Mouse (Mus musculus) common myeloid progenitor, adult 5-6 weeks (primary cell): ENCODE measurements around the gene Cct3. TPM values are rescaled to one million over a fixed set of nuclear protein-coding genes. Genes with fewer than 3 reads are reported as not detected.
"Not testable (repeated sequence)": the region's sequence is repeated elsewhere in the genome, so short reads cannot be mapped to it uniquely, and the experiment has no call there.

Source experiments
- ATAC-seq: replicated peaks from 2 replicates; pipeline ENCODE4 v1.8.0; 2016; ENCODE audit warnings: low read depth, mild to moderate bottlenecking, moderate TSS enrichment, inconsistent platforms; ENCODE audit not compliant: poor library complexity, severe bottlenecking
- total RNA-seq: library from RNA; stranded (forward); fragments of 200-1000, 187-1606 nt; gene quantifications from 2 replicates; pipeline ENCODE4 v1.2.3, GENCODE M21; 2017

Cct3 gene
- total RNA-seq, 1 experiment from 2014 or later, result 375 TPM

- not testable (repeated sequence) for ATAC-seq
Observed at GRCm38 (mm10) chr3:88288133-88288713, 8.7 kb upstream of the Cct3 start.

- ATAC-seq, result no peak
Observed at GRCm38 (mm10) chr3:88291970-88292369, 4.9 kb upstream of the Cct3 start.

GRCm38 (mm10) chr3:88295272-88295671, 1.6 kb upstream of the Cct3 start:
- not testable (repeated sequence) for ATAC-seq

GRCm38 (mm10) chr3:88296110-88296560, 781 bp upstream of the Cct3 start:
- ATAC-seq, result peak; percentile 20; the same call in 1 of the 2 replicates

GRCm38 (mm10) chr3:88297321-88297851, 470 bp downstream of the Cct3 start:
- ATAC-seq, result peak; percentile 12

- ATAC-seq, result no peak
Observed at GRCm38 (mm10) chr3:88299172-88299571, 2.3 kb downstream of the Cct3 start.

- ATAC-seq, result peak; percentile 86
Observed at GRCm38 (mm10) chr3:88324951-88325405, 28.1 kb downstream of the Cct3 start, which contains the start of gene Glmp. Glmp (plus strand) TSS chr3:88325023.

- ATAC-seq, result no peak
Observed at GRCm38 (mm10) chr3:88328956-88329355, 32.0 kb downstream of the Cct3 start.

- ATAC-seq, result 0 out of 2 replicates have a peak, but pooled peaks have one; percentile 36
Observed at GRCm38 (mm10) chr3:88331282-88331681, 34.4 kb downstream of the Cct3 start.

GRCm38 (mm10) chr3:88334029-88334658, 37.2 kb downstream of the Cct3 start:
- ATAC-seq, result no peak

GRCm38 (mm10) chr3:88334902-88335435, 38.1 kb downstream of the Cct3 start:
- no peak for ATAC-seq

- ATAC-seq, result peak; percentile 57
Observed at GRCm38 (mm10) chr3:88335436-88336053, 38.6 kb downstream of the Cct3 start.

- ATAC-seq, result peak; percentile 86
Observed at GRCm38 (mm10) chr3:88336058-88337013, 39.4 kb downstream of the Cct3 start, which contains the start of the genes Tmem79 and Smg5. Tmem79 (minus strand) TSS chr3:88336148. Smg5 (plus strand) TSS chr3:88336260.

GRCm38 (mm10) chr3:88337367-88338020, 40.6 kb downstream of the Cct3 start:
- no peak for ATAC-seq

- ATAC-seq, result peak; percentile 51
Observed at GRCm38 (mm10) chr3:88338316-88338715, 41.4 kb downstream of the Cct3 start.

GRCm38 (mm10) chr3:88339006-88339405, 42.1 kb downstream of the Cct3 start:
- no peak for ATAC-seq

GRCm38 (mm10) chr3:88350732-88351131, 53.8 kb downstream of the Cct3 start:
- no peak for ATAC-seq

GRCm38 (mm10) chr3:88352907-88353306, 56.0 kb downstream of the Cct3 start:
- no peak for ATAC-seq
